Mouse (Mus musculus): ENCODE results near the gene Atp8a2.

- TF ChIP-seq POLR2A (IDR thresholded peaks at IDR 0.05; ENCODE audit: insufficient read depth, low read depth, low read length) (no peak), CTCF (IDR thresholded peaks at IDR 0.05) (no peak)
Measured at GRCm38 (mm10) chr14:59750005-59750404, 447.0 kb downstream of the Atp8a2 start.
